Comparison of ENCODE assay signal across 8 mouse cellular contexts in genomic region chrX:75577582-75578324, GRCm38 (mm10). TPM values are rescaled to one million over a fixed set of nuclear protein-coding genes. Genes with fewer than 3 reads are reported as not detected.
DNase-seq lines count a peak whose midpoint lies in the region; ATAC-seq lines count a peak whose summit lies in the region.

TSS of gene Rab39b (minus strand) at chrX:75578231.

- no peaks in the 10 kb centered on the region for H3K4me1 ChIP-seq in kidney, embryonic 14.5 days (ENCODE audit: control insufficient read depth, insufficient read depth, low read length)
- no peaks in the 10 kb centered on the region for H3K4me1 ChIP-seq in limb, embryonic 15.5 days
- H3K4me1 ChIP-seq in neural tube, embryonic 11.5 days (ENCODE audit: control insufficient read depth, insufficient read depth, low read length) = no peaks in the 10 kb centered on the region

- H3K27ac ChIP-seq in kidney, embryonic 14.5 days (ENCODE audit: low read depth, low read length) = no peak within 1 kb of the TSS
- H3K27ac ChIP-seq in limb, embryonic 15.5 days = no peak within 1 kb of the TSS
- H3K27ac ChIP-seq in neural tube, embryonic 11.5 days (ENCODE audit: low read depth, low read length) = peak within 1 kb of the TSS; percentile 44; the same call in 1 of the 2 replicates

- no peaks in the 10 kb centered on the region for H3K36me3 ChIP-seq in kidney, embryonic 14.5 days (ENCODE audit: control insufficient read depth, insufficient read depth, low read length)
- no peaks in the 10 kb centered on the region for H3K36me3 ChIP-seq in limb, embryonic 15.5 days
- no peaks in the 10 kb centered on the region for H3K36me3 ChIP-seq in neural tube, embryonic 11.5 days (ENCODE audit: control insufficient read depth, insufficient read depth, low read length)

- H3K4me3 ChIP-seq in kidney, embryonic 14.5 days (ENCODE audit: low read length) = peak within 1 kb of the TSS; percentile 45
- H3K4me3 ChIP-seq in limb, embryonic 15.5 days = peak within 1 kb of the TSS; percentile 48
- peak within 1 kb of the TSS; percentile 47 for H3K4me3 ChIP-seq in neural tube, embryonic 11.5 days (ENCODE audit: low read depth, low read length)

- peak within 1 kb of the TSS; percentile 48; the same call in 1 of the 2 replicates for H3K9ac ChIP-seq in kidney, embryonic 14.5 days (ENCODE audit: low read depth, low read length)
- H3K9ac ChIP-seq in limb, embryonic 15.5 days = 0 out of 2 replicates have a peak within 1 kb of the TSS, but pooled peaks have one; percentile 7
- H3K9ac ChIP-seq in neural tube, embryonic 11.5 days (ENCODE audit: low read length) = peak within 1 kb of the TSS; percentile 68

- H3K4me2 ChIP-seq in kidney, embryonic 14.5 days (replicated peaks; ENCODE audit: low read depth, low read length) = peak within 1 kb of the TSS; percentile 49
- peak within 1 kb of the TSS; percentile 45 for H3K4me2 ChIP-seq in limb, embryonic 15.5 days
- peak within 1 kb of the TSS; percentile 41 for H3K4me2 ChIP-seq in neural tube, embryonic 11.5 days (ENCODE audit: low read depth)

- WGBS in kidney, embryonic 14.5 days = 21% methylated on average over 41 of the region's 41 CpGs
- 20% methylated on average over 39 of the region's 41 CpGs for WGBS in limb, embryonic 15.5 days
- WGBS in neural tube, embryonic 11.5 days = 12% methylated on average over 41 of the region's 41 CpGs

- no peaks in the 10 kb centered on the region for H3K9me3 ChIP-seq in kidney, embryonic 14.5 days (ENCODE audit: control insufficient read depth, low read length)
- H3K9me3 ChIP-seq in limb, embryonic 15.5 days = no peaks in the 10 kb centered on the region
- H3K9me3 ChIP-seq in neural tube, embryonic 11.5 days (ENCODE audit: control insufficient read depth, low read length) = no peaks in the 10 kb centered on the region

- H3K27me3 ChIP-seq in kidney, embryonic 14.5 days (ENCODE audit: control insufficient read depth, insufficient read depth, low read length) = no peaks in the 10 kb centered on the region
- H3K27me3 ChIP-seq in limb, embryonic 15.5 days = no peaks in the 10 kb centered on the region
- H3K27me3 ChIP-seq in neural tube, embryonic 11.5 days (ENCODE audit: control insufficient read depth, insufficient read depth, low read length) = no peaks in the 10 kb centered on the region

- ATAC-seq in kidney, embryonic 14.5 days (ENCODE audit: low FRiP score, low TSS enrichment) = peak; percentile 89
- no peak for ATAC-seq in limb, embryonic 15.5 days (ENCODE audit: insufficient number of reproducible peaks, low FRiP score, low TSS enrichment, low read depth)
- ATAC-seq in neural tube, embryonic 11.5 days (ENCODE audit: insufficient read depth, low FRiP score, low TSS enrichment) = peak; percentile 93

- peak; percentile 6 for DNase-seq in urinary bladder, postnatal 14 days (ENCODE audit: low spot score)
- no peak for DNase-seq in urinary bladder, postnatal 4 days (ENCODE audit: low spot score in 2 of 2)
- peak; percentile 76 to 77 for DNase-seq in cerebellum, postnatal 25 days
- DNase-seq in frontal cortex, postnatal 25 days (ENCODE audit: low spot score in 2 of 2) = peak; percentile 25 to 44
- DNase-seq in neural tube, embryonic 11.5 days (ENCODE audit: low spot score) = peak; percentile 65
- DNase-seq in thymus, postnatal 36 days = no peak

RNA-seq across cellular contexts. Expression of gene Rab39b, which starts in this region (rescaled TPM):
- polyA plus RNA-seq in kidney, embryonic 14.5 days (2014; fragmentation: Nextera tagmentation; extraction: Ambion mirVana) = 2.1 and 2.2 TPM in 2 replicates
- polyA plus RNA-seq in limb, embryonic 15.5 days (2015; fragmentation: Nextera tagmentation; extraction: Ambion mirVana) = 1.9 and 2.0 TPM in 2 replicates
- 12.6 and 15.3 TPM in 2 replicates for polyA plus RNA-seq in neural tube, embryonic 11.5 days (2014; fragmentation: Nextera tagmentation; extraction: Ambion mirVana)

Comparison
In these comparisons a context has a peak if more than half of its experiments do, and no peak if none do; other contexts are left out.
1. DNase-seq: peak in urinary bladder, postnatal 14 days (single experiment), cerebellum, postnatal 25 days (2 of 2), frontal cortex, postnatal 25 days (2 of 2) and neural tube, embryonic 11.5 days (single experiment); none in urinary bladder, postnatal 4 days (0 of 2) and thymus, postnatal 36 days (0 of 2).
2. H3K9ac ChIP-seq: peak in every context shown above with its lines; median percentile 68 in neural tube, embryonic 11.5 days; 48 in kidney, embryonic 14.5 days; 7 in limb, embryonic 15.5 days.
3. Peak in every context shown above with its lines, with median percentiles within 50 percentile points of each other: H3K4me2 ChIP-seq and H3K4me3 ChIP-seq.